Mouse (Mus musculus): ENCODE measurements around the gene Ddr1. TPM values are rescaled to one million over a fixed set of nuclear protein-coding genes. Genes with fewer than 3 reads are reported as not detected.

Ddr1 gene
- total RNA-seq (2014; rRNA removed) (82.8 and 100 TPM in 2 replicates), polyA plus RNA-seq (2015; fragmentation: Nextera tagmentation; extraction: Ambion mirVana) (48.5 and 49.3 TPM in 2 replicates)

DNA sequence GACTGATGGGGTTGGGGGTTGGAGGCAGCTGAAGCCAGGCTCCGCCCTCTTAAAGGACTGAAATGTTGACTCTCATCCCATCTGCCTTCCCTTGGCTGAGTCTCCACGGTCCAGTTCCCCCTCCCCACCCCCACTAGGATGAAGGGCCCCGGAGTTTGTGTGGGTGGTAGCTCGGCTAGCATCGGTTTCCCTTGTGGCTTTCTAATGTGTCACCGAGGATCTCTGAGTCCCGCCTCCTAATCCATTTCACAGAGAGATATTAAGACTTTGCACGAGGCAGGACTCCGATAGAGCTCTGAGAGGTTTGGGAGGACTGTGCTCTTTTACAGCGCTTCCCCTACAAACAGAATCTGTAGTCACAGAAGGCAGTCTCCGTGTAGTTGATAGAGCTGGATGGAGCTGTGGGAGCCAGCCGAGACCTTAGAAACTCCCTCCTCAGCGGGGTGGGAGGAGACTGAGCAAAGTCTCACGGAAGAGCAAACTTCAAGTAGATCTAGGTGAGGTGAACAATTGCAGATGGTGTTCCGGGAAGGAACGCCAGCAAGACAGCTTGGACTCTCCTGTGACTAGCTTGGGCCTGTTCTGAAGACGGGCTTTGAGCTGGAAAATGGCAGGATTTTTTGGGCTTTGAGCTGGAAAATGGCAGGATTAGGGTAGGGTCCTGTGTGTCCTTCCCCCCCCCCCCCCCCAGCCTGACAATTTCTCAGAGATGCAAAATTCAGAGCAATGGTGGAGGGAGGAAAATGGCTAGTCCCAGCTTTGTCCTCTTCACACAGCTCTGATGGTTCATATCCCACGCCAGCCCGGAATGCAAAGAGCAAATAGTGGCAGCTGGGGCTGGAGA, at the start of gene Ddr1:
Ddr1 (minus strand) TSS at position 1 of the 844 bp plus-strand sequence.
- H3K36me3 ChIP-seq (ENCODE audit: insufficient read depth, low read length), result no peaks in the 10 kb centered on the region
- ATAC-seq (ENCODE audit: low FRiP score), result peak; percentile 61
- WGBS, result 6% methylated on average over 19 of the region's 19 CpGs

GRCm38 (mm10) chr17:35753668-35754067, 49.2 kb upstream of the Ddr1 start:
- TF ChIP-seq CTCF (IDR thresholded peaks at IDR 0.05), result no peak
- no peaks in the 10 kb centered on the region for H3K4me1 ChIP-seq (ENCODE audit: insufficient read depth, low read length)
- no peak overlapping the region for H3K27ac ChIP-seq (ENCODE audit: low read depth, low read length)
- ATAC-seq (ENCODE audit: low FRiP score) (no peak), DNase-seq (ENCODE audit: low spot score) (no peak)
- H3K36me3 ChIP-seq (ENCODE audit: insufficient read depth, low read length), result no peaks in the 10 kb centered on the region
- H3K4me2 ChIP-seq (ENCODE audit: low read depth, low read length, poor library complexity, severe bottlenecking), result no peak overlapping the region
- no peaks in the 10 kb centered on the region for H3K27me3 ChIP-seq (ENCODE audit: insufficient read depth, low read length)
- H3K9me3 ChIP-seq (ENCODE audit: low read length), result no peaks in the 10 kb centered on the region
- no peak overlapping the region for H3K9ac ChIP-seq (replicated peaks; ENCODE audit: low read length, poor library complexity, severe bottlenecking)
- H3K4me3 ChIP-seq (ENCODE audit: low read depth, low read length), result no peak overlapping the region
- 97% methylated on average over 7 of the region's 7 CpGs for WGBS

More for the DNA sequence above, at the start of gene Ddr1:
- Histone ChIP-seq H3K27me3 (ENCODE audit: insufficient read depth, low read length) (no peaks in the 10 kb centered on the region), H3K4me1 (ENCODE audit: insufficient read depth, low read length) (peaks cover 13% of the 10 kb centered on the region; the same call in 1 of the 2 replicates), H3K27ac (ENCODE audit: low read depth, low read length) (peak within 1 kb of the TSS; percentile 83), H3K9ac (replicated peaks; ENCODE audit: low read length, poor library complexity, severe bottlenecking) (peak within 1 kb of the TSS; percentile 65), H3K4me2 (ENCODE audit: low read depth, low read length, poor library complexity, severe bottlenecking) (peak within 1 kb of the TSS; percentile 80), H3K4me3 (ENCODE audit: low read depth, low read length) (peak within 1 kb of the TSS; percentile 40), H3K9me3 (ENCODE audit: low read length) (no peaks in the 10 kb centered on the region)
- peak; percentile 92 for DNase-seq (ENCODE audit: low spot score)
- no peak for TF ChIP-seq CTCF (IDR thresholded peaks at IDR 0.05)

GRCm38 (mm10) chr17:35752221-35752811, 47.9 kb upstream of the Ddr1 start:
- no peaks in the 10 kb centered on the region for H3K27me3 ChIP-seq (ENCODE audit: insufficient read depth, low read length)
- WGBS, result 33% methylated on average over 7 of the region's 7 CpGs
- TF ChIP-seq CTCF (IDR thresholded peaks at IDR 0.05), result no peak
- H3K9me3 ChIP-seq (ENCODE audit: low read length), result no peaks in the 10 kb centered on the region
- H3K4me2 ChIP-seq (ENCODE audit: low read depth, low read length, poor library complexity, severe bottlenecking), result no peak overlapping the region
- H3K9ac ChIP-seq (replicated peaks; ENCODE audit: low read length, poor library complexity, severe bottlenecking), result no peak overlapping the region
- H3K4me1 ChIP-seq (ENCODE audit: insufficient read depth, low read length), result no peaks in the 10 kb centered on the region
- no peaks in the 10 kb centered on the region for H3K36me3 ChIP-seq (ENCODE audit: insufficient read depth, low read length)
- no peak overlapping the region for H3K4me3 ChIP-seq (ENCODE audit: low read depth, low read length)
- ATAC-seq (ENCODE audit: low FRiP score), result peak; percentile 82
- DNase-seq (ENCODE audit: low spot score), result peak; percentile 85
- peak overlapping the region; percentile 18; the same call in 1 of the 2 replicates for H3K27ac ChIP-seq (ENCODE audit: low read depth, low read length)

DNA sequence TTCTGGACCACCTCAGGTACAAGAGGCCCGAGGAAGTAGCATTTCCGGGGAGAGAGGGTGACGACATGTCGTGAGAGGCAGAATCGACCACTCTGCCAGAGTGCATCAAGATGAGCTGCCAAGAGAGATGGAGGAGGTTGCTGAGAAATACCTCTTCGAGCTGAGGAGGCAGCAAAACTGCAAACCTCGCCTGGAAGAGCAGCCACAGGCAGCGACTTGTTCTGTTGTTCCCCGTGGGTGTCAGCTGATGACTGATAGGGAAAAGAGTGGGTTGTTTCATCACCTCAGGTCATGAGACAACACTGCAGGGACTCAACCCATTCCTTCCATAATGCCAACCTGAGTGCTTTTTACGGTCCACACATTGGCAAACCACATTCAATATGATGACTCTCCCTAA, 45.3 kb upstream of the Ddr1 start:
- H3K27ac ChIP-seq (ENCODE audit: low read depth, low read length), result no peak overlapping the region
- H3K9me3 ChIP-seq (ENCODE audit: low read length), result no peaks in the 10 kb centered on the region
- no peak overlapping the region for H3K4me3 ChIP-seq (ENCODE audit: low read depth, low read length)
- H3K36me3 ChIP-seq (ENCODE audit: insufficient read depth, low read length), result no peaks in the 10 kb centered on the region
- no peak for TF ChIP-seq CTCF (IDR thresholded peaks at IDR 0.05)
- H3K9ac ChIP-seq (replicated peaks; ENCODE audit: low read length, poor library complexity, severe bottlenecking), result no peak overlapping the region
- 86% methylated on average over 10 of the region's 10 CpGs for WGBS
- ATAC-seq (ENCODE audit: low FRiP score), result no peak
- DNase-seq (ENCODE audit: low spot score), result no peak
- H3K27me3 ChIP-seq (ENCODE audit: insufficient read depth, low read length), result no peaks in the 10 kb centered on the region
- no peaks in the 10 kb centered on the region for H3K4me1 ChIP-seq (ENCODE audit: insufficient read depth, low read length)
- no peak overlapping the region for H3K4me2 ChIP-seq (ENCODE audit: low read depth, low read length, poor library complexity, severe bottlenecking)

DNA sequence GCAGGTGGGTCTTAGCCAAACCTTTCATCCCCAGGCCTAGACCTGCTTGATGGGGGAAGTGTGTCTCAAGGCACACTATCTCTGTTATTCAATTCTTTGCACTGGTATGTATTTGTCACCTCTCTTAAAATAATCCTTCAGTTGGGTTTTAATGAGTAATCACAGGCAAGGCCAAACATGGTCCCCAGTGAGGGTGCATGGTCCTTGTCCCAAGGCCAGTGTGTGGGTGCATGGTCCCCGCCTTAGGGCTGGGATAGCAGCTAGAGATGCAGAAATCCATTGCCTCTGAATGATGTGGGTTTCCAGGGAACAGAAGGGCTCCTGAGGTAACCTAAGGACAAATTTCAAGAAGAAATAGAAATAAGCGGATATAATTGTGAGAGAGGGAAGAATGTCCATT, 39.9 kb upstream of the Ddr1 start:
- H3K36me3 ChIP-seq (ENCODE audit: insufficient read depth, low read length), result no peaks in the 10 kb centered on the region
- WGBS, result 98% methylated on average over 2 of the region's 2 CpGs
- no peak for ATAC-seq (ENCODE audit: low FRiP score)
- DNase-seq (ENCODE audit: low spot score), result no peak
- no peak for TF ChIP-seq CTCF (IDR thresholded peaks at IDR 0.05)
- no peaks in the 10 kb centered on the region for H3K4me1 ChIP-seq (ENCODE audit: insufficient read depth, low read length)
- H3K4me3 ChIP-seq (ENCODE audit: low read depth, low read length), result no peak overlapping the region
- no peaks in the 10 kb centered on the region for H3K9me3 ChIP-seq (ENCODE audit: low read length)
- H3K27me3 ChIP-seq (ENCODE audit: insufficient read depth, low read length), result no peaks in the 10 kb centered on the region
- no peak overlapping the region for H3K27ac ChIP-seq (ENCODE audit: low read depth, low read length)
- no peak overlapping the region for H3K9ac ChIP-seq (replicated peaks; ENCODE audit: low read length, poor library complexity, severe bottlenecking)
- no peak overlapping the region for H3K4me2 ChIP-seq (ENCODE audit: low read depth, low read length, poor library complexity, severe bottlenecking)

DNA sequence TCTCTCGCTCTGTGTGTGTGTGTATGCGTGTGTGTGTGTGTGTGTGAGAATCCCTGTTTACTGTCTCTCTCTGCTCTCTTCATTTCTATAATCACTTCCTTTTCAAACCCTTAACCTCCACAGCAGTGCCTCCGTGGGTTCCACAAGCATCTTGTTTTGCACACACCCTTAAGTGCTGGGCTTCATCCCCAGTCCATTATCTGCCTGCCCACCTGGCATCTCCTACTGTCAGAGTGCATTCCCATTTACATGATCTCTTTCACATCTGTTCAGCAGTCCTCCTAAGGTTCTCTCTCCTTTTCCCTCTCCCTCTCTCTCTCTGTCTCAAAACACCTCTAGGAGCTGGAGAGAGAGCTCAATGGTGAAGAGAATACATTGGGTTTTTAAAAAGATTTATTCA, 38.5 kb upstream of the Ddr1 start:
- TF ChIP-seq CTCF (IDR thresholded peaks at IDR 0.05), result no peak
- DNase-seq (ENCODE audit: low spot score), result no peak
- Histone ChIP-seq H3K9me3 (ENCODE audit: low read length) (no peaks in the 10 kb centered on the region), H3K4me1 (ENCODE audit: insufficient read depth, low read length) (no peaks in the 10 kb centered on the region), H3K27me3 (ENCODE audit: insufficient read depth, low read length) (peaks cover 4% of the 10 kb centered on the region; the same call in 1 of the 2 replicates), H3K4me3 (ENCODE audit: low read depth, low read length) (no peak overlapping the region), H3K27ac (ENCODE audit: low read depth, low read length) (no peak overlapping the region), H3K9ac (replicated peaks; ENCODE audit: low read length, poor library complexity, severe bottlenecking) (no peak overlapping the region), H3K36me3 (ENCODE audit: insufficient read depth, low read length) (no peaks in the 10 kb centered on the region), H3K4me2 (ENCODE audit: low read depth, low read length, poor library complexity, severe bottlenecking) (no peak overlapping the region)
- WGBS, result 79% methylated on average over 3 of the region's 3 CpGs
- ATAC-seq (ENCODE audit: low FRiP score), result no peak
